Mouse (Mus musculus) lung, adult 10 weeks (tissue): ENCODE measurements around the gene Ace. TPM values are rescaled to one million over a fixed set of nuclear protein-coding genes. Genes with fewer than 3 reads are reported as not detected.

Experiments used
- polyA plus RNA-seq: library from polyadenylated mRNA; stranded (reverse); fragments of 350-450 nt; fragmentation: Illumina TruSeq; extraction: RNeasy Lipid Tissue Mini Kit (QIAGEN cat#74804); gene quantifications from one replicate; pipeline ENCODE4 v1.2.3, GENCODE M21; 2014; ENCODE audit warnings: low read depth, low replicate concordance; ENCODE audit not compliant: insufficient read depth

Gene Ace
- polyA plus RNA-seq, result 174 TPM

GRCm38 (mm10) chr11:105967741-105968574 lies at the start of gene Ace:
Gene Ace (plus strand): TSS chr11:105967945.

DNA sequence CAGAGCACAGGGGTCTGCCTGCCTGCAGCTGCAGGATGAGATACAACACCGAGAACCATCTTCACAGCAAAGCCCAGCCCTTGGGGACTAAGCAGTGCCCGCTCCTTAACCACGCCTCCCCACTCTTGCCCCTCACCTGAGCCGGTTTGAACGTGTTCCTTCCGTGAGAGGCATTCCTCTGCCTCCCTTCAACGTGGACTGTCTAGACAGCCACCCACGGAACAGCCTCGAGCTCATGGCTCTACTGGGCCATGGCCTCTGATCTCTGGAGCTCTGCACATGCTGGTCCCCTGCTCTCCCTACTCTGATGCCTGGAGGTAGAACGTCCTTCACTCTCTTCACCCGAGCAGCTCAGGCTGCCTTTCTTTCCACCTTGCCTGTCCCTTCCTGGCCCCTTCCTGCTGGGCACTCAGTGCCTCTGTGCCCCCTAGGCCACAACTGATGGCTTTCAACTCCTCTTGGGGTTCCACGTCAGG lies 14.8 kb upstream of the Ace start, which contains the start of gene Cyb561:
TSS of gene Cyb561 (minus strand) at position 426 of the 476 bp plus-strand sequence.

GRCm38 (mm10) chr11:105994375-105994774 lies 26.6 kb downstream of the Ace start, which contains the start of gene Ace3:
Gene Ace3 (plus strand): TSS chr11:105994675.

DNA sequence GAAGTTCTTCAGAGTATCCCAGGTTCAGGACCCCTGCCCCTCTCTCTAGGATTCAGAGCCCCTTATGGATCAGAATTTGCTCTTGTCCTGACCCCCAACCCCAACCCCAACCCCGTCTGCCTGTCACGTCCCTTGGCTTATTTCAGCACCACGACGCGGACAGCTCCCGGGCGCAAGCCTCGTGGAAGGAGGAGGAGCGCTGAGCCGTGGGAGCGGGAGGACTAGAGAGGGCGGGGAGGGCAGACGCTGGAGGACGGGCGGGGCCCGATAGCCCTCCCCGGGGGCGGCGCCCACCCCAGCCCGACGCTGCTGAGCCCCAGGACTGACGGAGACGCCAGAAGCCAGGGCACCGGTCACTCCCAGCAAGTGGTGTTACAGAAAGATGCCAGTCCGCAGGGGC lies 40.1 kb downstream of the Ace start, which contains the start of gene Kcnh6:
TSS of gene Kcnh6 (plus strand) at position 304 of the 400 bp plus-strand sequence.

DNA sequence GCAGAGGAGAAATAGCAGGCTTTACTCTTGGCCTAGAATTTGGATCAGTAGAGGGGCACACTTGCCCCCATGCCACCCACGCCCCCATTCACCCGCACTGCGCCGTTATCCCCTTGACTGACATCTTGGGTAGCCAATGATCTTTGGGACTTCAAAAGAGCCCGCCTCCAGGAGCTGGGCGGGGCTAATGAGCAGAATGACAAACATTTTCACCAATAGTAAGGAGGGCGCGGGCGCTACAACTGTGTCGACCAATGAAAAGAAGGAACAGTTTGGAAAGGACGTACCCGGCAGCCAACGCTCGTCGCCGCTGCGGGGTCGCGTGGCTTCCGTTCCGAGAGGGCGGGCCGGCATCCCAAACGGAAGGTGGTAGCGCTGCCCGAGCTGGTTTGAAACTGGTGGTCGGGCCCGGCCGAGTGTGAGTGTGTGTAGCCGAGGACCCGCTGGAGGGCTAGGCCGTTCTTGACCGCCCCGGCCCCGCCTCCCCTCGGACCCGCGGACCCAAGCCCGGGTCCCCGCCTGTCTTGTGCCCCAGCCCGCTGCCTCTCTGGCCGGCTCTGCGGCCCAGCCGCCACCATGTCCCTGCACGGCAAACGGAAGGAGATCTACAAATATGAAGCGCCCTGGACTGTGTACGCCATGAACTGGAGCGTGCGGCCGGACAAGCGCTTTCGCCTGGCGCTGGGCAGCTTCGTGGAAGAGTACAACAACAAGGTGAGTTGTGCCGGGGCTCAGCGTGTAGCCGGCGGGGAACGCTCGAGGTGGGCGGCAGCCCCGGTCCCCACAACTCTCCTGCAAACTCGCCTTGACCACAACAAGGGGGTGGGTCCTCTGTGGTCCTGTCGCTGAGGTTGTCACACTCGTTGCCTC lies 69.0 kb downstream of the Ace start, which contains the start of gene Dcaf7:
TSS of gene Dcaf7 (plus strand) at position 325 of the 870 bp plus-strand sequence.

Other genes starting within 250 kb of the Ace start
- 54.4 TPM for gene Cyb561, start 14.6 kb upstream of the Ace start, polyA plus RNA-seq
- 0.71 TPM for gene Ace3, start 26.7 kb downstream of the Ace start, polyA plus RNA-seq
- gene Kcnh6, start 40.2 kb downstream of the Ace start, polyA plus RNA-seq, result not detected
- 20.8 TPM for gene Dcaf7, start 68.9 kb downstream of the Ace start, polyA plus RNA-seq
- gene Taco1, start 98.1 kb downstream of the Ace start, polyA plus RNA-seq, result 8.3 TPM
- gene Map3k3, start 116.7 kb downstream of the Ace start, polyA plus RNA-seq, result 22.5 TPM
- gene Gm10840, start 192.9 kb downstream of the Ace start, polyA plus RNA-seq, result not detected
- gene Limd2, start 192.9 kb downstream of the Ace start, polyA plus RNA-seq, result 113 TPM
- 9.7 TPM for gene Strada, start 234.2 kb downstream of the Ace start, polyA plus RNA-seq
- gene Ccdc47, start 248.4 kb downstream of the Ace start, polyA plus RNA-seq, result 52.1 TPM
- 21.1 TPM for gene Ddx42, start 249.0 kb downstream of the Ace start, polyA plus RNA-seq